Mouse (Mus musculus): Measurements from ENCODE around the gene Dffb.

Dffb gene

DNA sequence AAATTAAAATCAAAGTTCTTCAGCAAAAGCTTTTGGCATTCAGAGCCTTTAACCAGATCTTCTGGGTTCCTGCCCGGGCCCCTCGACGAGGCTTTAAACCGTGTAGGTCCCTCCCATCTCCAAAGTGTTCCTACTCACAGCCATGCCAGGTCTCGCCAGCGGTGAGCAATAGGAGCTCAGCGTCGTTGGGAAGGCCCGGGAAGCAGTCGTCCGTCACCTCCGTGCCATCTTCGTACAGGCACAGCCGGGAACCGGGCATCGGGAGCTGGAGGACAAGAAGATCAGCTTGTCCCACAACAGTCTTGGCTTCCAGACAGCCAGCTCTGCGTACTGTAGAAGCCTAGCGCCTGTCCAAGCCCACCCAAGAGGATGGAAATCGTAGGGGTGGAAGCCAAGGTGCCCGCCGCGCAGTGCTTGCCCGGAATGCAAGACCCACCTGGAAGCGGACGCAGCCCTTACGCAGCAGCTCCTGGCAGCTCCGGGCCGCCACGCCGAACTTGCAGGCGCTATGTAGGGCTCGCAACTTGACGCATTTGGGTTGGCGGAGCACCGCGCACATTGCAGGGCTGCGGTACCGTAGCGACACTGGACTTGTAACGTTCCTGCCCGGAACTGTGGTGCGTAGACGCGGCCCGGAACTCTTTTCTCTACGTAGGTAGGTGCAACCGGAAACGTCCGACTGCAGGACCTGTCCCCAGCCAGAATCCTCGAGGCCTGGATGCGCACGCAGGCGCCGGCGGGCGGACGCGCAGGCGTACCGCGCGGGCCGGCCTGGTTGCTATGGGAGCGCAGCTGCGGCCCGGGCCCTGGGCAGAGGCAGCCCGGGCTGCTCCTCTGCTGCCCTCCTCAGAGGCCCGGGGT lies at the start of gene Dffb, which contains the start of gene Cep104:
Gene Dffb (minus strand): TSS at position 696 of the 861 bp plus-strand sequence.
Gene Cep104 (plus strand): TSS at position 764 of the 861 bp plus-strand sequence.
- DNase-seq (ENCODE audit: low spot score) = peak; percentile 94

DNA sequence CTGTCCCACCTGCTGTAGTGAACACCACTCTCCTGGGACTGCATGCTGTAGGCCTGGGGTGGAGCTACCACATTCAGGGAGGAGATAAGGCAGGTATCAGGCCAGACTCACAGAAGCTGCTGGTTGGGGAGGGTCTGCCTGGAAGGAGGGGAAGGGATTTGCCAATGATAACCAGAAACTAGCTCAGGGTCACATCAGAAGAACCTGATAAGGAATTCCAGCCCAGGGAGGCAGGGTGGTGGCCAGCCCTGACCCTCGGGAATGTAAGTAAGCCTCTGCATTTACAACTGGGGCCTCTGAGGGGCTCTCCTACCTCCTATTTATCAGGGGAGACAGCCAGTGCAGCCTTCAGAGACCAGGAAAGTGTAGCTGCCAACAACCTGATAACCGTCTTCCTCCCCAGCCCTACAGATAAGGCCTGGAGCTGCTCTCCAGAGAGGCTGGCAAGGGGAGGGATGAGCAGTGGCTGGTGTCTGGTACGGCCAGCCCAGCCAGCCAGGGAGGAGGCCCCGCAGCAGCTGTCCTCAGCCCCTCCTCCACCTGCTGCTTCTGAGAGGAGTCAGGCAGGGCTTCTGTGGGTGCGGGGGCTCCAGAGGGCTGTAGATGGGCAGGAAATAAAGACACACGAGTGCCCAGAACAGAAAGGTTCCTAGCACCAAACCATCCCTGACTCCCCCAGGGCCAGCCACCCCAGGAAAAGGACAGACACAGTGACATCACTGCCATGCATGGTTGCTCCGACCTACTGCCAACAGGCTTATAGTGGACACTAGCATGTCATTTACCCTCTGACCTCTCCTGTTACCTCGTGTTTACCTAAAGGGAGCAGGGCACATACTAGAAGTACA lies 49.1 kb upstream of the Dffb start:
- DNase-seq (ENCODE audit: low spot score) = peak; percentile 60

DNA sequence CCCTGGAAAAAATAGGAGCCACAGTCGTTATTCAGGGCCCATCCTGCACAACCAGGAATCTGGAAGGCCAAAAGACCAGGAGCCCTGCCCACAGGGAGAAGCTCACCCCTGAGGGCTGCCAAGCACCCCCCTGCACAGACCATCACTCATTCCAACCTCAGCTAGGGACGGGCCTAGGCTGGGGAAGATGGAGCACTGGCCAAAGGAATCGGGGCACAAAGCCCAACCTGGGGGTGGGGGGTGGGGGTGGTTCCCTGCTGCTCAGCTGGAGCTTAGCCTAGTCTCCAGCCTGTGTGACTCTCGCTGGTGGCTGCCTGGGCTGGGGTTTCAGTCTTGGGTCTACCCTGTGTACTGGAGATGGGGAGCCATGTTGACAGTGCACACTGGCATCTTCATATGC lies 47.9 kb upstream of the Dffb start:
- no peak for DNase-seq (ENCODE audit: low spot score)

DNA sequence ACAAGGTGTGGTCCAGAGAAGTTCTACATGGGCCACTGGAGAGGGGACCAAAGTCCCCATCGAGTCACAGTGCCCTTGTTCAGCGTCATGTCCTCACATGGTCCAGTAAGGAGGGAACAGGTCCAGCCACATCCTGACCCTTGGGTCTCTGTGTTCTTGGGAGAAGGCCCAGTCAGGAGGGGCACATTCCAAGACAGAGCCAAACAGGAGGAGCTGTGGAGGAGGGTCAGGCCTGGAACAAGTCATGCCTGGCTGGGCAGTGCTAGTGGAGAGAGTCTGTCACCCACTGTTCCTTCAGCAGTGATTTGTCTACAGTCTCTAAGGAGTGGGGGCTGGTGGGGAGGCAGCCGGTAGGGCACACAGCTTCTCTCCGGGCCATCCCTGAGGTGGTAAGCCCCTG lies 47.5 kb upstream of the Dffb start:
- DNase-seq (ENCODE audit: low spot score) = peak; percentile 61

DNA sequence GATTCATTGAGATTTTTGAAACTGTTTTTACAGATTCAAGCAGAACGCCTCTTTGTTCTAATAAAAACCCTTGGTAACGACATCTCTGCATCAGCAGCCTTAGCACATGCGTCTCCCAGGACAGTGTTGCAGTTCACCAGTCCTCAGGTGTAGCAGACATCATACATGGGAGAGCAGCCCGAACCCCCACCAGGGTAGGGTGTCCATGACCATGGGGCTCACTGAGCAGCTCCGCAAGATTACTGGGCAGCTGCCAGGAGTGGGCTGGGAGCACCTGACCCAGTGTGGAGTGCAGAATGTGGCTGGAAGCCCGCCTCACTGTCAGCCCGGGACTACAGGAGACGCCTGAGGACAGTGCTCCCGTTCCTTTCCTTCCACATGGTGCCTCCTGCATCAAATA lies 46.5 kb upstream of the Dffb start:
- DNase-seq (ENCODE audit: low spot score) = no peak

DNA sequence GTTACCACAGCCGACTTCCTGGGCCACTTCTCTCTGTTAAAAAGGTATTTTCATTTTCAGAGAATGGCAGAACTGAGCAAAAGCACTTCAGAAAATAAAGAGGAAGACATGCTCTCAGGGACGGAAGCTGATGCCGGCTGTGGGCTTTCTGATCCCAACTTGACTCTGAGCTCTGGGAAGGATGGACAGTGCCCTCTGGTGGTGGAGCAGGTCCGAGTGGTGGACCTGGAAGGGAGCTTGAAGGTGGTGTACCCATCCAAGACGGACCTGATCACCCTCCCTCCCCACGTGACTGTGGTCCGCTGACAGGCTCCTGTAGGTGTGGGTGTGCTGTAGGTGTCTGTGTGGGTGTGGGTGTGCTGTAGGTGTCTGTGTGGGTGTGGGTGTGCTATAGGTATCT lies 44.6 kb upstream of the Dffb start:
- peak; percentile 54 for DNase-seq (ENCODE audit: low spot score)

DNA sequence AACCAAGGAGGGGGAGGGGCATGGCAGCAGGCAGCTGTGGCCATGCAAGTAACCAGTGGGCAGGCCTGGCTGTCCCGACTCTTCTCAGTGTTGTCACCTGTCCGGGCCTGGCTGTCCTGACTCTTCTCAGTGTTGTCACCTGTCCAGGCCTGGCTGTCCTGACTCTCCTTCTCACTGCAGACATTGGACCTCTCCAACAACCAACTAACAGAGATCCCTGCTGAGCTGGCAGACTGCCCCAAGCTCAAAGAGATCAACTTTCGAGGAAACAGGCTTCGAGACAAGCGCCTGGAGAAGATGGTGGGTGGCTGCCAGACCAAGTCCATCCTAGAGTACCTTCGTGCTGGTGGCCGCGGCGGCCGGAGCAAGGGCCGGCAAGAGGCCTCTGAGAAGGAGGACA lies 40.5 kb upstream of the Dffb start:
- DNase-seq (ENCODE audit: low spot score) = no peak

DNA sequence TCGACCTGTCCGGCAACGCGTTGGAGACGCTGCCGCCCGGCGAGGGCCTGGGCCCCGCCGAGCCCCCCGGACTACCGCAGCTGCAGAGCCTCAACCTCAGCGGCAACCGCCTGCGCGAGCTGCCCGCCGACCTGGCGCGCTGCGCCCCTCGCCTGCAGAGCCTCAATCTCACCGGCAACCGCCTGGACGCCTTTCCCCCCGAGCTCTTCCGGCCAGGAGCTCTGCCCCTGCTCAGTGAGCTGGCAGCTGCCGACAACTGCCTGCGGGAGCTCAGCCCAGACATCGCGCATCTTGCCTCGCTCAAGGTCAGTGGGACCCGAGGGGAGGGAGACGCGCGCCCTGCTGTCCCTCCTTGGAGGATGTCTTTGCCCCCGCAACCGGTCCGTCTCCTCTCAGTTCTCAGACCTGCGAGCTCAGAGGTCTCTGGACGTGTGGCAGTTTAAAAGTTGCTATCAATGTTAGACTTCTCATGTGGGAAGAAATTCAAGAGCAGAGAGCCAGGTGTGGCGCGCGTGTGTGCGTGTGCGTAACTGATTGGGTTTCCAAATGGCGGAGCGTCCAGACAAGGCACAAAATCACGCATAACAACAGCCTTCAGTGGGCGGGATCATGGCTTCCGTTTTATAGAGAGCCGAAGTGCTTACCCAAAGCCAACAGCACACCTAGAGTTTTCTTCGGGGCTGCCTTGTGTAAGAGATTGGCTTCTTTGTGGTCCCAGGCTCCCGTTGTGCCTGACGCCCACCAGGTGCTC lies 37.4 kb upstream of the Dffb start:
- DNase-seq (ENCODE audit: low spot score) = peak; percentile 41

DNA sequence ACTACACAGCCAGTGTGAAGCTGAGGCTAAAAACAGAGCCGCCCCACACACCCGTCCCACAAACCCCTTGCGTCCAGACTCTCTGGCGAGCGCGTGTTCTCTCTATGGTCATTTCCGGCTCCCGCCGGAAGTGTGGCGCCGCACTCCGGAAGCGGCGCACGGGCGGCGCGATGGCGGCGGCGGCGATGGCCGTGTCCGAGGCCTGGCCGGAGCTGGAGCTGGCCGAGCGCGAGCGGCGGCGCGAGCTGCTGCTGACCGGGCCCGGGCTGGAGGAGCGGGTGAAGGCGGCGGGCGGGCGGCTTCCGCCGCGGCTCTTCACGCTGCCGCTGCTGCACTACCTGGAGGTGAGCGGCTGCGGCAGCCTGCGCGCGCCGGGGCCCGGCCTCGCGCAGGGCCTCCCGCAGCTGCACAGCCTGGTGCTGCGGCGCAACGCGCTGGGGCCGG lies 36.7 kb upstream of the Dffb start, which contains the start of gene Lrrc47:
Gene Lrrc47 (plus strand): TSS at position 86 of the 444 bp plus-strand sequence.
- DNase-seq (ENCODE audit: low spot score) = peak; percentile 82

DNA sequence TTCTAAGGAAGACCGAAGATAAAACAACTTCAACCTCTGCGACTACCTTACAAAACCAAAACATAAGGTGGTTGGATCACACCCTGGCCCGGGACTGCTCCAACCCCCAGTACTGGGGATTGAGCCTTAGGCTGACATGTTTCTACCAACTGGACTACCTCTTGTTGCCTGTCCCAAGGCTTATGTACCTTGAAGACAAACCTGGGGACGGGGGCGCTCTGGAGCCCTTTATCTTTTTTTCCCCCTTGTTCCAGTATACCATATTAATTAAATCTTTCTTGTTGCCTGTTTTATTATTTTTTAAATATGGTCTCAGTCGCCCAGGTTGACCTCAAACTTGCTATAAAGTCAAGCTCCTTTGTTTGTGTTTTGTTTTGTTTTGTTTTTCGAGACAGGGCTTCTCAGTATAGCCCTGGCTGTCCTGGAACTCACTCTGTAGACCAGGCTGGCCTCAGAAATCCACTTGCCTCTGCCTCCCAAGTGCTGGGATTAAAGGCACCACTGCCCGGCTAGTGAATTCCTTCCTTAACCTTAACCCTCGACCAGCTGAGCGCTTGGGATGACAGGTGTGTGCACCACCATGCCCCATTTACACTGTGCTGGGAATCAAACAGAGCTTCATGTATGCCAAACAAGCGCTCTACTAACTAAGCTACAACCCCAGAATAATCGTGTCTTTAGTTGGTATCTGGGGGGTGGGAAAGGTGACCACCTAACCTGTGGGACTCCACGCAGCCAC lies 36.1 kb upstream of the Dffb start:
- no peak for DNase-seq (ENCODE audit: low spot score)

DNA sequence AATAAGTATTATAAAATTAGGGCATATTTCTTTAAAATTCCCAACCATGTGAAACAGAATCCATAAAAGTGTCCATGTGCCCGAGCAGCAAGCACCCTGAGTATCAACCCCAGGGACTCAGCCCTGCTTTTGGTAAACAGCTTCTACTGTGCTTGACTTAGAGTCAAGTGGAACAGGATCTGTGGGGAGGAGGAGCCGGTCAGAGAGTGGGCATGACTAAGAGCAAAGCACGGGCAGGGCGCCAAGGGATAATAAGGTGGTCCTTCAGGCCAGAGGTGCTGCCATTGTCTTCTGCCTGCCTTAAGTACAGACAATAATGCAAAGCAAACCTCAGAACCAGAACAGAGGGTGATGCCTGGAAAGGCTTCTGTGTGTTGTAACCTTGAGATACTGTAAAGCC lies 32.8 kb upstream of the Dffb start:
- no peak for DNase-seq (ENCODE audit: low spot score)

DNA sequence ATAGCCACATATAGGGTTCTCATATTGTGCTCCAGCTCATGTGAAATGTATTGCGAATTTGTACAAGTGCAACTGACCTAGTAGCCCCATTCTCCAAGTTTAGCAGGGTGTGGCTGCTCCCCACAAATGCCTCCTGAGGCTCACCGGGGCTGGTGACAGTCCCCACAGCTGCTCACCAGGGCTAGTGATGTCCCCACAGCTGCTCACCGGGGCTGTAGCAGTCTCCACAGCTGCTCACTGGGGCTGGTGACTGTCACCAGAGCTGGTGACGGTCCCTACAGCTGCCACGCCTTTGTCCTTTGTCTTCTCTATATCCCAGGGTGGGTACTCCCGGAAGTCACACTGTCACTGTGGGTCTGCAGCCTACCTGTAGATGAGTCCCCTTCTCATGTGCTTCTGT lies 31.3 kb upstream of the Dffb start:
- DNase-seq (ENCODE audit: low spot score) = no peak

DNA sequence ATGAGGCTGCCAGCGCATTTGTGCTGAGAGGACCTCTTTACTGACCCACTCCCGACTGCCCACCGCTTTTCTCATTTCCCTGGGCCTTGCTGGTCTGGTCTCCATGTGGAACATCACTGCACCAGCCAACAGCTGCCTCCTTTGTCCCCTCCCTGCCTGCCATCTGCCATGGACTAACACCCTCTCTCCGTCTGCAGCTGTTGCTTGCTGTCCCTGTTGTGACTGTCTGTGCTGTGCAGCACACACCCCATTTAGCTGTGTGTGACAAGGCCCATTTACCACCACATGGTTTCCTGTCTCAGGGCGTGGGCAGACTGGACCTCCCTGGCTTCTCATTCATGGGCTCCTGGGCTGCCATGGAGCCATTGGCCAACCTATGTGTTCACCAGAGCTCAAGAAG lies 30.6 kb upstream of the Dffb start:
- DNase-seq (ENCODE audit: low spot score) = no peak

DNA sequence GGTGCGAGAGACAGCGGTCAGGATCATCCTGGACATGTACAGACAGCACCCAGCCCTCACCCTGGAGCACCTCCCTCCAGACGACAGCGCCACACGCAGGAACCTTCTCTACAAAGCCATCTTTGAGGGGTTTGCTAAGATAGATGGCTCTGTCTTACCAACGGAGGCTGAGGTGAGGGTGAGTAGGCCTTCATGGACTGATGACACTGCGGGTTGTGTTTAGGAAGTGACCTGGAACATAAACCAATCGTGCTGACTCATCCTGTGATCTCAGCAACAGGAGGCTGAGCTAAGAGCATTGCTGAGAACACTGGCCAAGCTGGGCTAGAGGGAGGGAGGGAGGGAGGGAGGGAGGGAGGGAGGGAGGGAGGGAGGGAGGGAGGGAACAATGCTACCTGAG lies 18.6 kb upstream of the Dffb start:
- DNase-seq (ENCODE audit: low spot score) = no peak

DNA sequence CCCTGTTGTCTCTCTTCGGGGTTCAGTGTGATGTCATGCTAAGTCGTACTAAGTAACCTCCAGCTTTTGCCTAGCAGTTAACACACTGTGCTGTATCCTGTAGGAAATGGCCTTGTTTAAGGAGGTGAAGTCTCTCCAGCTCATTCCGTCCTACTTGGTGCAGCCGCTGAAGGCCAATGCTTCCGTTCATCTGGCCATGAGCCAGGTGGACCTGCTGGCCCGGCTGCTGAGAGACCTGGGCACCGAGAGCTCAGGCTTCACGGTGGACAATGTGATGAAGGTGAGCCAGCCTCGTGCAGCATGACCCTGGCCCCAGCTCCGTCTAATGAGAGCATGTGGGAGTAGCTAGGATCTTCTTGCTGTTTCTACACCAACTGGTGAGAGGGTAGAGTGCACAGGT lies 17.8 kb upstream of the Dffb start:
- DNase-seq (ENCODE audit: low spot score) = no peak

DNA sequence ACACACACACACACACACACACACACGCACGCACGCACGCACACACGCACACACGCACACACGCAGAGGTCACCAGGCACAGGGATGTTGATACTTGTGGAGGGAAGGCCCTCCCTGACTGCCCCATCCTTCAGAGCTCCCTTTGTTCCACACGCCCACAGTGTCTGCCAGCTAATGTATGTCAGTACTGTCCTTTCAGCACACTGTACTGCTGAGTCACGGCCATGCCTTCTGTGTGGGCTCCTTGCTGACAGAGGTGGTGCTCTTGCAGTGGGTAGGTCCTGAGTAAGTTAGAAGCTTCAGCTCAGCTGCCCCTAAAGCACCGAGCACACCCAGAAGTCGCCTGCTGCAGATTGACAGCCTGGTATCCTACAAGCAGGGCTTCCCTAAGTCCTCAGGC lies 5.5 kb upstream of the Dffb start:
- no peak for DNase-seq (ENCODE audit: low spot score)

DNA sequence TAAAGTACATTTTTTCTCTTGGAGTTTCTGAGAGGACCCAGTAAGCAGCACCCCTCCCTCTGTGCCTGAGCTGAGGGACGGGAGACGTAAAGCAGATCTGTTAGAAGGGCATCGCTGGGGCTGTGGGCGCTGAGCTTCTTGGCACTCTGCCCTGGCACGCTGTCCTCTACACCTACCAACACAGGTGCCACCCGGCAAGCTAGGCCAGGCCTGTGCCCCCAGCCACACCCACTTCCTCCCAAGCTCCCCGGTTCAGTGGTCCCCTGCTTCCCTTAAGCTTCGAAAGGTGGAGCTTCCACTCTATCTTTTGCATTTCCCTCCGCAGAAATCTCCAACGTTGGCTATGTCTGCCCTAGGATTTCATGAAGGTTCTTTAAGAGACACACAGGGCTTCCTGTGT lies 4.3 kb upstream of the Dffb start:
- no peak for DNase-seq (ENCODE audit: low spot score)

DNA sequence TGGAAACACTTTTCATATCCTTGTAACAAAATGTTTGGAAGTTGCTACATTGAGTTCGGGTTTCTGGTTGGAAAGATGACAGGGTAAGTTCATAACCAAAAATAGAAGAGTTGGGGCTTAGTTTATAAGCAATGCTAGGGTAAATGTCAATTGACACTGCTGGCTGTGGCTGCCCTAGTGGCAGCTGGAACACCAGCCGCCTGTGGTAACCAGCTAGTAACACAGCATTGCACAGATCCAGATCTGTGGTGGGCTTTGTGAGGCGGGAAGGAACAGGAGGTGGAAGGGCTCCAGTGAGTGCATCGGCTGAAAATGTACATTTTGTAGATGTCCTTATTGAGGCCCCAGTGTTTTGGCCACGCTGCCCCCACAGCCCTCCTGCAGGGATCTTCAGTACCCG lies 842 bp upstream of the Dffb start:
- DNase-seq (ENCODE audit: low spot score) = no peak

DNA sequence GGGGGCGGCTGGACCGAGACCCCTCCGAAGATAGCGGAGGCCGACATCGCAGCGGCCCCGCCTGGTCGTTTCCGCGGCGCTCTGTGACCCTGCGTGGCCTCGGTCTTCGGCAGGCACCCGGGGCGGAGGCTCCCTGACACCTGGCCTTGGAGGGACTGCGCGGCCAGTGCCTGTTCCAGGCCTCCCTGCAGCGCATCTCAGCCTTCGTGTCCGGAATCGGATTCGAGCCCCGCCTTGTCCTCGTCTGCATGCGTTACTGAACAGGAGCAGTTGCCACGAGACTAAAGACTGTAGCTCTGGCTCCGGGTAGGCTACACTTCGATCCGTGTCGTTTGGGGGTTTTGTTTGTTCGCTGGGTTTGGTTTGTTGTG lies 351 bp upstream of the Dffb start:
- no peak for DNase-seq (ENCODE audit: low spot score)

DNA sequence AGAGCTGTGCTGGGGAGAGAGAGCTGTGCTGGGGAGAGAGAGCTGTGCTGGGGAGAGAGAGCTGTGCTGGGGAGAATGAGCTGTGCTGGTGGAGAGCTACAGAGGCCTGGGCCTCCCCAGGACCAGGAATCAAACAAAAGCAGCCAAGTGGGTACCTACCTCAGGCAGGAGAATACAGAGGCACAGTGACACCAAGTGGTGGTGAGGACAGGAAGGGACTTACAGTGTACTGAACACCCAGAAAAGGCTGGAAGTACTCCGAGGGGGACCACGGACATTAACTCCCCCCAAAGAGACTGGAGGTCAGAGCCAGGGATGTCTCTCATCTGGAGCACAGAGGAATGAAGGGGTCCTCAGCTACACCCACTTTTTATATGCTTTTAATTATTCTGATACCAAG lies 6.9 kb downstream of the Dffb start:
- DNase-seq (ENCODE audit: low spot score) = no peak

DNA sequence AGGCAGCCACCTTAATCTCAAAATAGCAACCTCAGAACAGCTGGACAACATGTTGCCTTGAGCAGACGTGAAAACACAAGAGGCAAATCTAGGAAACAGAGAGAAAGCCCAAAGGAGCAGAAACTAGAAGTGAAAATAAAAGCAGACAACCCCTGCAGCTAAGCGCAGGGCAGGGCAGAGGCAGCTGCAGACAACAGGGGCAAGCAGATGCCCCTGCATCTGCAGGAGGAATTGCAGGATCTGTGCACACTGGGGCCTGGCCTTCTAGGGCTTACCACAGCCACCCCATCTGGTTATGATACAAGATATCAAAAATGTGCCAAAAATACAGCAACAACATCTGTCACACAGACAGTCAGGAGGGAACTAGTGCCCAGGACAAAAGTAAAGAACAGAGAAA lies 7.4 kb downstream of the Dffb start:
- no peak for DNase-seq (ENCODE audit: low spot score)

DNA sequence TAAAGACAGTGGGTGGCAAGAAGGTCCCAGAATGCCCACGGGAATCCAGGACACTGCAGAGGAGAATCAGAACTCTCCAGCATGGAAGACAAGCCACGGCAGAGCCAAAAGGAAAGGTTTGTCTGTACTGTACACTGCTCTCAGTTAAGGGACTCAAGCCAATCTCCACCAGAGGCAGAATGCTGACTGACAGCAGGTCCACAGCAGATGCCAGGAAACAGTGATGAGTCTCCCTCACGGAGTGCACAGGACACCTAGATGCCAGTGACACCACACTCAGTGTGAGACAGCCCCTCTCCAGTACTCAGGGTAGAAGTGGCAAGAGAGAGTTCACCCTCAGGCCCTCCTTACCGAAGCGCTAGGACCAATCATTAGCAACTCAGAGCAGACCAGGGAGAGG lies 8.3 kb downstream of the Dffb start:
- no peak for DNase-seq (ENCODE audit: low spot score)
